Mouse (Mus musculus) heart, postnatal 14 days (tissue): ENCODE data around the gene Trpm2. TPM values are rescaled to one million over a fixed set of nuclear protein-coding genes. Genes with fewer than 3 reads are reported as not detected.
A peak's percentile ranks its signal among the peaks of the same experiment; 100 is the strongest.
"Not testable (repeated sequence)": the region's sequence is repeated elsewhere in the genome, so short reads cannot be mapped to it uniquely, and the experiment has no call there.

ENCODE experiments used
- DNase-seq, 2 experiments: peaks; one replicate each; pipeline ENCODE4 v3.0.0; 2021 to 2022
- intact Hi-C: fragments of 180-260 bp; cut with DNase I; formaldehyde crosslinking; loops from one replicate; pipeline ENCODE4 v1.15.1; 2025
- total RNA-seq, 2 experiments: library from RNA; stranded (reverse); gene quantifications; 2 replicates each; pipeline ENCODE4 v1.2.3; 2021

Trpm2 gene
- total RNA-seq, 2 experiments from 2014 or later, result 0.34 to 1.5 TPM

DNA sequence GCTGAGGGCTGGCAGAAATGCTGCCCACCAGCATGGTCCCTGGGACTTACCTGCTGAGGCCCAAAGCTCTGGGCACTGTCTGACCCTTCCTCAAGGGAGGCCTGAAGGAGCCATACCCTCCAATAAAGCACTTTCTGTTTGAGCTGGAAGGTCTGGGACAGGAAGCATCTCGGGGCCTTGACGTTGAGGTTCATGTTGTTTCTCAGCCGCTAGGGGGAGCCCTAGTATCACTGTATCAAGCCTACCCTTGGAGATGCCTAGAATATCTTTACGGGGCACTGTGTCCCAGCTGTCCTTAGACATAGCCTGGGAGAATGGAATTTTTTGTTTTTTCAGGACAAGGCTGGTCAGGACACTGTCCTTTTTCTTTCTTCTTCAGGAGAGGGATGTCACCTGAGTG lies 14.3 kb upstream of the Trpm2 start:
- peak; percentile 81 to 87 for DNase-seq
- intact Hi-C loops, result loop anchor here (2.0 to 5.0 kb wide), 3 partner anchors 24 to 176 kb away; no protein-coding TSS in a partner anchor

DNA sequence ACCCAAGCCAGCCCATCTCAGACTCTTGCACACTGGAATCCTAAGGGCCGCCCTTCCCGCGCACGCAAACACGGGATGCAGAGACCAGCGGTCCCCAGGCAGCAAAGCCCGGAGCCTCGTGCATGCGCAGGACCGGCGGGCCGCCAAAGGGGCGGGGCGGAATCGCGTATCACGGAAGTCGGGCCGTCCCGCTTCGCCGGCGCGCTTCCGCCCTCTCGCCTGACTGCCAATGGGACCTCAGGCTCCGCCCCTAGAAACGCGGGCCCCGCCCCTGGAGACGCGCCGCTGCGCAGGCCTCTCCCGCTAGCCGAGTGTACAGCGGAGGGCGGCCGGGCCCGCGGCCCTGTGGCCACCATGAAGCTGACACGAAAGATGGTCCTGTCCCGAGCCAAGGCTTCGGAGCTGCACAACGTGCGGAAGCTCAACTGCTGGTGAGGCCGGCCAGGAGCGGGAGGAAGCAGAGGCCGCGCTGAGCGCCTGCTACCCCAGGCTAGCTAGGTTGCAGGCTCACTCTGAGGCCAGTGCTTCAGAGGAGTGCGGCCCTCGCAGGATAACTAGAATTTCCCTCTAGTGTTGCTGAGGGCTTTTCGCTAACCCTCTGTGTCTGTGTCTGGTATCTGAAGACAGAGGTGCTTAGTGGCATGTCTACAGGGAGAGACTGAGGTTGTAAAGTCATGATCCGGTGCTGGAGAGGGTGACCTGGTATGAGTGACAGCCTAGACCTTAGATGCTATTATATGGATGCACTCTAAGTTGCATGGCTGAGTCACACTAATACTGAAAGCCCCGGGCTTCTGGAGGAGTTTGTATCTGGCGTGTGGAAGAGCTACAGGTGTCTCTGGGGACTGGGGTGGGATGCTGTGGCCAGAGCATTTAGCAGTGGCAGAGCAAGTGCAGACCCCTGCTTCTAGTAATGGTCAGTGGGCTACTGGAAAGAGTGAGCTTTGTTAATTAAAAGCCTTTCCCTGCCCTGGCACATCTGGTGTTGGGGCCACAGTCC lies 8.3 kb upstream of the Trpm2 start, which contains the start of gene 1810043G02Rik:
Gene 1810043G02Rik, plus strand, starts transcription at position 174 of the 1,000 bp plus-strand sequence.
- DNase-seq, result peak; percentile 100
- intact Hi-C loops, result no loop called here

DNA sequence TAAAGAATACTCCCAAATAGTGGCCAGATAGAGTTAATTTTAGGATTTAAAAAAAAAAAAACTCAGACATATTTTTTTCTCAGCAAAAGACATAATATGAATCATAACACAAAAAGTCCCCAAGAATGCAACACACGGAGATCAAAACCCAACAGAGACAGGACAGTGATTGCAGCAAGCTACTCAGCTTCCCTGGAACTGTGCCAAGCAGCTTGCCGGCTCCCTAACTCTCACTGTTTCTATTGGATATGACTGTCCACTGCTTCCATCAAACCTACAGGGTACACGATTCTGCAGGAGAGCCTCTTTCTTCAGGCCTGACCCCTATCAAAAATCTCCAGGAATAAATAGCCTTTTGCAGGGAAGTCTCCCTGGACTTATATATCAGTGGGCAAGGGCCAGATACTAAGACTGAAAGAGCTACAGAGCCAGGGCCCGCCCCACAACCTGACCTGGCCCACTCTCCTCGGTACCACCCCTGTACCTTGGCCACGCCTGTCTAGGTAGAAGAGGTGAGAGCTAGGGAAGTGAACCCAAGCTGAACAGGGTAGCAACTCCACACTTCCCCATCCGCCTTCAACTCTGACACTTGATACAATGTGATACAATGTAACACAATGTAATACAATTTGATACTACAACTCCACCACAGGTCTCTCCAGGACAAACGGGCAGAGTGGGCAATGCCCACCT lies 6.2 kb upstream of the Trpm2 start:
- intact Hi-C loops, result no loop called here
- DNase-seq, result no peak

DNA sequence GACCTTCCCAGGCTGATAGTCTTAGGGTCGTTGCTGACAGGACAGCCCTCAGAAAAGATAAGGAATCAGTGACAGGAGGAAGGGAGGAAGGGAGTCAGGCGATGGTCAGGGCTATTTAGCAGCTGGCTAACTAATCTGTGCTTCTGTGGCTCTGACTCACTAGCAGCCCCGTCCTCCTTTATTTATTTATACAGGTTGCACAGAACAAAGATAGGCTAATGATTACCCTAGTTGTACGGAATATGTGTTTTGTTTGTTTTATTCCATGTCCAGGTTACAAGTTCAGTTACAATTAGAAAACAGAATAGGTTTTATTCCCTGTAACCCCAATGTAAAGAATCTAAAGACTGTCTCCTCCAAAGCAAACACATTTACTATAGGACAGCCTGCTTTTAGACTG lies 5.3 kb upstream of the Trpm2 start:
- intact Hi-C loops, result no loop called here
- no peak for DNase-seq

DNA sequence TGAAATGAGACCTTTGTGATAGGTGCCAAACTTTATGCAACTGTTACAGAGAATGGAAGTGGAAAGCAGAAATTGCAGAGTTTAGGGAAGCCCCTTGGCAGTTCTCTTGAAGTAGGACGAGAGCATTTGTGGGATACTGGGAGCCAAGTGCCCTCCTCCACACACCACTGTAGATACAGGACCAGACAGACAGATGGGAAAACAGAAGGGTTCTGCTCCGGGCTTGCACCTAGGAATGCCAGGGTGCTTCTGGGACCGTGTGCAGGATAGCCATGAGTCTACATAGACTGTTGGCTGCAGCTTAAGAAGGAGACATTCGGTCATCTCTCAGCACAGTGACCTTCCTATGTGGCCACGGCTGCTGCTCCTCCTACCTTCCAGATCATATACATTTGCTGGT lies 4.4 kb upstream of the Trpm2 start:
- intact Hi-C loops, result no loop called here
- DNase-seq, result no peak

DNA sequence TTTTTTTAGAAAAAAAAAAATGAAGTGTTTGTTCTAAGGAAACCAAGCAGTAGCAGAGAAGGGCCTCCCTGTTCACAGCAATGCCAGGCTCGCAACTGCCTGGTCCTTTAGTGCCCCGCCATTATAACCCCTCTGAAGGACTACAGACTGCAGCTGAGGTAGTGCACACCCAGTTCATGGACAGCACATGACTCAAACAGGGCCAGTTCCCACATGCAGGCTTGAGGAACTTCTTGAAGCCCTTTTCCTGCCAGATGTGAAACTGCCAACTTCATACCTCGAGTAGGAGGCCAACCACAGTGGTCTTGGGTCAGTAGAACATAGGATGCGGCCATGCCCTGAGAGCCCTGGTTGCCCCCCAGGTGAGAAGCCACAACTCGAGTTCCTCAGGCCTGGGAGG lies 4.0 kb upstream of the Trpm2 start:
- DNase-seq, result no peak
- intact Hi-C loops, result no loop called here

DNA sequence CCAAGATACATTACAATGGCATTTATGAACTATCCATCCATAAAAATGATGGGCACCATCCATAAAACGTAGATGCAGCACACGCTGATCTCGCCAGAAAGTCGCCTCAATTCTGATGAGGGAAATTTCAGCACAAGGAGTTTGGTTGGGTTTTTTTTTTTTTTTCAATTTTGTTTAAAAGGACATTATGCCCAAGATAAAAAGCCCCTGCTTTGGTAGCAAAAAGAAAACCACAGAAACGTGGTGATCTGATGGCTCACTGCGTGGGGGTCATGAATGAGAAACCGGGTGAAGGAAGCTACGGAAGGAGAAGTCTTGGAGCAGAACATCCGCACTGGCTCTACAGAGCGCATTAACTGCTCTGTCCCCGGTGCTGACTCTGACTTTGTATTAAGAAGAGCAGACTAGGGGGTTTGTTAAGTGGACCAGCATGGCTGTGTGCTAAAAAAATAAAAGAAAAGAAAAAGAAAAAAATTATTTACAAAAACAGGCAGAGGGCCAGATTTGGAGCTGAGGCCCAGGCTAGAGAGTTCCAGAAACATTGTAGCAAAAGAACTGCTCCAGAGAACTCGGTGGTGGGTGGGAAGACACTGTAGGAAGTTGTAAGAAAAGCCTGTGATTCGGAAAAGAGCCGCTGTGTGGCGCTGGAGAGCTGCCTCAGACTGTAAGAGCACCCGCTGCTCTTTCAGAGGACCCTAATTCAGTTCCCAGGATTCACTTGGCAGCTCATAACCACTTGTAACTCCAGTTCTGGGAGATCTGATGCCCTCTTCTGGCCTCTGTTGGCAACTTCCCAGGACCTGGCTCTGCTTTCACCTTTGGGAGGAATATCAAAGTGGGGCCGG lies 1.6 kb upstream of the Trpm2 start:
- intact Hi-C loops, result no loop called here
- no peak for DNase-seq

DNA sequence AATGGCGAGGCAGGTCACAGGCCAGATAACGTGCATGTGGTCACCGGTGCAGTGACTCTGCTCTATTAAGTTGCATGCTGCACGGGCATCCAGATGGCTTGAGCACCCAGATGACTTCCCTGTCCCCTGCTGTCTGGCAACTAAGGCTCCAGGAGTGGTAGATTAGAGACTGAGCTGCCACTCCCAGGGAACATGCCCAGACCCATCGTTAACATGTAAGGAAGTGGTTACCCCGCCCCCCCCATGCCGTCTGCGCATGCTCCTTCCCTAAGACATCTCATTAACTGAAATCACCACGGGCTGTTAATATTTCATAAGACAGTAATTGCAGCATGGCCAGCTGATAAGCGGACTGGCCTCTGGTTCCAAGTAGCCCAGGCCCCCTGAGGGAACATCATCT lies 828 bp upstream of the Trpm2 start:
- DNase-seq, result no peak
- intact Hi-C loops, result no loop called here

DNA sequence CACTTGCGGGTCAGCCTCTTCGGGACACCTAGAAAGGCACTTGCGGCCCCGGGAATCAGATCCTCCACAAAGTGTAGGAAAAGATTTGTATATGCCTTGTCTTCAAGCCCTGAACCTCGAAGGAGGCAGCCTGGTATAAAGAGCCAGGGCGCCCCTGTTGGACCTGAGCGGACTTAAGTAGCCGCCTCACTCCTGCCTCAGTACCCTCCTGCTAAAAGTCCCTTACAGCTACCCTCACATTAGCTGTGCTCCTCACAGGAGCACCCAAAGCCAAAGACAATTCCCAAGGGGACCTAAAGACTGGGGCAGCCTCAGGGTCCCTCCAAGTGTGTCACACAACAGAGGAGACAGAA lies 414 bp downstream of the Trpm2 start:
- intact Hi-C loops, result no loop called here
- no peak for DNase-seq

DNA sequence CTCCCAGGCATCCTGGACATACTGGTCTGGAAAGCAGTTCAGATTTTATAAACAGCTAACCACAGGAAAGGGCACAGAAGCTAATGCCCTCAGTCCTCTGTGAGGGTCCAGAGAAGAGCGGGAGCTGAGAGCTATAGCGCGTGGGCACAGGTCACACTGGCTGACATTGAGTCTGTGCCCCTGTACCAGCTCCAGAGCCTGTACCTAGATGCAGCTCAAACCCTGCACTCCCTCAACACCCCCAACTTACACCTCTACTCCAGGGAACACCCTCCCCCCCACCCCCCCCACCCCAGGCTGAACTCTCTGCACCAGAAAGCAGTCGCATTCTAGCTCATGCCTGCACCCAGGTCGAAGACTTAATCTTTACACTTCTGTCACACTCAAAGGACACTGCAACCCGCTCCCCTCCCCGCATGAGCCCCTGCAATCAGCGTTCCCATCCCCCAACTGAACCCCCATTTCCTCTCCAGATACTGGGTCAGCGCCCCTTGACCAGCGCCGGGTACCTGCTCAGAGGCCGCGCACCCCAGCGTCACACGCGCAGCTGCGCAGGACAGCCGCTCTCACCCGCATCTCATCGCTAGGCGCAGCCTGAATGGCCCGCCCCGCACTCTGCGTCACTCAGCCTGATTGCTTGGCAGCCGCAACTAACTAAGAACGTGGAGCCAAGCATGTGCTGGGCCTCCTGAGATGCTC lies 940 bp downstream of the Trpm2 start:
- peak; percentile 47 to 56 for DNase-seq
- intact Hi-C loops, result no loop called here

DNA sequence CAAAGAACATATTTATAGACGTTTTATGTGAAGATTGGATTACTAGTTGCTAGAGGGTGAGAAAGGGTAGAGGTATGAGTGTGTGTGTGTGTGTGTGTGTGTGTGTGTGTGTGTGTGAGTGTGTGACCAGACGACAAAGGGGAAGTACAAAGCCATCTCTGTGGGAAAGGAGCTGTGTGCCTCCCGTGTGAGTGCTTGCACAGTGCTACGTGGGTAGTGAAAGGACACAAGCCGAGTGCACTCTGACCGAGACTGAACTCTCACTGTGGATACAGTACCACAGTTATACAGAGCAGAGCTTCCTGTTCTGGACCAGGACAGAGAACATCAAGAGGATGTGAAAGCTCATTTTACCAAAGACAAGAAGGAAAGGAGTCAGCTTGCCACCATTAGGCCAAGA lies 6.4 kb downstream of the Trpm2 start:
- DNase-seq, result no peak
- intact Hi-C loops, result no loop called here

DNA sequence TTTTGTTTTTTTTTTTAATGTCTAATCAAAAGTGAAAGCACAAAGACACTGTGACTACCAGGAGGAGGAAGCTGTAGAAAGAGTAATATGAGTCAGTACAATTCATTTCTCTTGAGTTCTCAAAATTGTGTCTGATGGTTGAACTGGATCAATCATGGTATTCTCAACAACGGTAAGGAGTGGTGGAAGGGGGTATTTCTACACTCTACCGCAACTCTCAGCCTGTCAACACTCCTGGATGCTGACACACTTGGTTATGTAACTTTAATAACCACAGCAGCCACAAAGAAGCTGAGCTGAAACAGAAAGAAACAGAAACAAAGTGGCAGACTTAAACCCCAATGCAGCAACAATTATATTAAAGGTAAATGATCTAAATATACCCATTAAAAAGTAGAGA lies 7.6 kb downstream of the Trpm2 start:
- DNase-seq, result no peak
- intact Hi-C loops, result no loop called here

DNA sequence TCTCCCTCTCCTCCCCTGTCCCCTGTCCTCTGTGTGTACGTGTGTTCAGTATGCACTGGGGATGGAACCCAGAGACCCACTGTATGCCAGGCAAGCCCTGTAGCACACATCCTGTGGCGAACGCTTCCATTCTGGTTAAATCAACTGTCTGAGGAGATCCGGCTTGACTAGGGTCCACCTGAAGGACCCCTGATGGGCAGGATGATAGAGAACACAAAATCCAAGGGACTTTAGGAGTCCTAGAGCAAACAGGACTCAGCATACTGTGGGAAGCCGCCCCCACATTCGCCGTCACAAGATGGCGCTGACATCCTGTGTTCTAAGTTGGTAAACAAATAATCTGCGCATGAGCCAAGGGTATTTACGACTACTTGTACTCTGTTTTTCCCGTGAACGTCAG lies 19.9 kb downstream of the Trpm2 start:
- DNase-seq, intact Hi-C loops: not testable (repeated sequence)

DNA sequence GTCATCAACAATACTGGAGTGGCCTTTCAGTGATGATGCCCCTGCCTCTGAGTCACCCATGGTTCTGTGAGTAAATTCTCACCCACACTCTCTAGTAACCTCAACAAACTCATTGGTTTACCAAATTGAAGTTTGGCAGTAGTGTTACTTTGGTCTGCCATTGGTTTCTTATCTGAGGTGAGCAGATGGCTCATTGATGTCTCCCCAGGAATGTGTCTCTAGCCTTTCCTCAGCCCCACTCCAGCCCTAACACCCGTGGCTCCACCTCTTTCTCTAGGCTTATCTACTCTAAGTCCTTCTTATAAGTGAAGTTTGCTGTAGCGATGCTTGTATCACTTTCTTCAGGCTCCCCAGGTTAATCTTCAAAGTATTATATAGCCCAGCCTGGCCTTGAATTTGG lies 30.7 kb downstream of the Trpm2 start:
- intact Hi-C loops, result no loop called here
- DNase-seq, result no peak

DNA sequence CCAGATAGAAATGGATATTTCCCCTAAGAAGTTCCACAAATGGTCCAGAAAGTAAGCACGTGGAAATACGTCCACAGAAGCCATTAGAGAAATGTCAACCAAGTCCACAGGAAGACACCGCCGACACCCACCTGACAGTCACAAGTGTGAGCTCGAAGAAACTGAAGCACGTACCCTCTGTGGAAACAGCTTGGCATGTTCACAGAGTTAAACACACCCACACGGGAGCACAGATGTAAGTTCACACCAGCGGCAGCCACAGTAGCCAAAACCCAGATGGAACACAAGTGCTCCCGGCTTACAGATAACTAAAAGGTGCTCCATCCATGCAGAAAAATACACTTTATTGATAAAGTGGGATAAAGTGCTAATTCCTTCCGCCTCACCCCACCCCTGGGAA lies 43.0 kb downstream of the Trpm2 start:
- DNase-seq, result no peak
- intact Hi-C loops, result no loop called here

DNA sequence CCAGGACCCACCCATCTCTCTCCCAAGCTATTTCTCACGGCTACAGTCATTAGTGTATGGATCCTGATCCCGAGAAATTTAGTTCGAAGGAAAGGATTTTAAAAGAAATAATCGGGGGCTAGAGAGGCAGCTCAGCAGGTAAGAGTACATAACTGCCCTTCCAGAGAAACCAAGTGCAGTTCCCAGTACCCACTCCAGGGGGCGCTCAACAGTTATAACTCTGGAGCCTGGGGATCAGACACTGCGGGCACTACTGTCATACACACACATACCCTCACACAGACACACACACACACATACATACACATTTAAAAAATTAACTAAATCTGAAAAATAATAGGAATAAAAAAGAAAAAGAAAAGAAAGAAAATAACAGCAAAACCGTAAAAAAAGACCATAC lies 44.2 kb downstream of the Trpm2 start:
- peak; percentile 40 to 63 for DNase-seq
- intact Hi-C loops, result no loop called here

DNA sequence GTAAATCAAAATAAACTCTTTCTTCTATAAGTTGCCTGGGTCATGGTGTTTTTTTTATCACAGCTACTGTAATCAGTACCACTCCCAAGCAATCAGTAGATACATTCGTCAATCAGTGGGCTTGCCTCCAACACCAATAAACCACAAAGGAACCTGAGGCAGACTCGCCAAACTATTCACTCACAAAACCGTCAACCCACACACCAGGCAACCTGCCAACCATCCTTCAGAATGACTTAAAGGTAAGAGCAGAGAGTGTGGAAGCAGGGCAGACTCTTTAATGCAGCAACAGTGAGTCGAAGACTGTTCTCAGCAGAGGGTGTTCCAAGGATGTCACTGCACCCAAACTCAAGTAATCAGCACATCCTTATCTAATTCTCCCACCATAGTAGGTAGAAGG lies 47.7 kb downstream of the Trpm2 start:
- intact Hi-C loops, result no loop called here
- DNase-seq, result no peak

DNA sequence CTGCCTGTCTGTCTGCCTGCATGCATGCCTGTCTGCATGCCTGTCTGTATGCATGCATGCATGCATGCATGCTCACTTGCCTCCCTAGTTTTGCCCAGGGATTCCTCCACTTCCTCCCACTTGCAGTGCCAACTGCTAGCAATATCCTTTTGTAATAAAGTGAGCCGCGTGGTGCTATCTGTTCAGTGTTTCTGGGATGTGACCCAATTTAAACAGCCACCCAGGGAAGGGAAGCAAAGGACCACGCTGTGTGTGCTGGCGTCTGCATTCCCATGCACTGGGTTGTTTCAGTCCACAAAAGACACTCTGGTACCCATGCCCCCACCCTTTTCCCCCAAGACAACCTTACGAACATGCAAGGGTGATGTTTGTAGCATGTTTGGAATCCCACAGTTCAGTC lies 49.4 kb downstream of the Trpm2 start:
- intact Hi-C loops, result no loop called here
- no peak for DNase-seq

DNA sequence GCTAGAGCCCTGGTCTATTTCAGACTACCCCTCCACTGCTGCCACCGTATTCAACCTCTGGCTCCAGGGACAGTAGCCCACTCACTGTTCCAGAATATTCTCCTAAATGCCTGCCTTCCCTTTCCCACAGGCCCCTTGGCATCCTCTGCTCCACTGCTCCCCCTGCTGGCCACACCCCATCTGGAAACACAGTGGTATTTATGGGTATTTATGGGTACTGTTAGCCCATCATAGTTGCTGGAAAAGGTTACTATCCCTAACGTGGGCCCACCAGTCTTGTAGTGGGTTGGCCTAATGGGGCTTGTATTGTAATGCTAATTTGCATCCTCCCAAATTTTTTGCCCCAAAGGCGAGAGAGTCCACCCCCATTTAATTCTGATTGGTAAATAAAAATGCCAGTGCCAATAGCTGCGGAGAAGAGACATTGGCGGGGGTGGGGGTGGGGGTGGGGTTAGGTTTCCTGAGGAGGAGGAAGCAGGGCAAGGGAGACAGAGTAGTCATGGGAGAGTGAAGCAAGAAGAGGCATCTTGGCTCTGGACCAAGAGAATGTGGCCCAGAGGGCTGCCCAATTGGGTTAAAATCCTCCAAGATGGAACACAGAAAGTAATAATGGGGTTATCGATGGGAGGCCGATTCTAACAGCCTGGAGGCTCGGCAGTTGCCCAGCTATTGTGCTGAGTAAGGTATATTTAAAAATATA lies 53.6 kb downstream of the Trpm2 start:
- DNase-seq, result peak; percentile 69 to 78
- intact Hi-C loops, result loop anchor here (1.0 kb wide), 1 partner anchor 289 kb away; no protein-coding TSS in a partner anchor

DNA sequence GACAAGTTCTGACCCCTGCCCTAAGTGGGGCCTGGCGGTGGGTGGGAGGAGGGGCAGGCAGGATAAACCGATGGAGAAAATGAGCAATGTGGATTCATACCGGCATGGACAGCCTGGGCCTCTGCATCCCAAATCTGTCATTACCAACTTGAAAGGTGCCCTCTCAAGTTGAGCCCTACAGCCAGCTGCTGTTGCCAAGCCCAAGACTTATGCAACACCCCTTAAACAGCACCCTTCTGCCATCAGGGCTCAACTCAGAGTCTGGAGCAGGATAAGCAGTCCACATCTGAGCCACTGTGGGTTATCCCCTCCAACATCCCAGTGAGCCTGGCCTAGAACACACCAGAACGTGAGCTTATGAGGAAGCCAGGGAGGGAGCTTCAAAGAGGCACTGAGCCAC lies 57.1 kb downstream of the Trpm2 start:
- intact Hi-C loops, result no loop called here
- DNase-seq, result no peak
